Mouse (Mus musculus) midbrain, embryonic 15.5 days (tissue): ENCODE measurements around the gene Skap1. TPM values are rescaled to one million over a fixed set of nuclear protein-coding genes. Genes with fewer than 3 reads are reported as not detected.

Source experiments
- ATAC-seq: fragments of 200-750 bp; cut with Nextera tagmentation; replicated peaks from 2 replicates; pipeline ENCODE4 v1.8.0; 2017; ENCODE audit warnings: moderate TSS enrichment
- H3K27ac ChIP-seq: fragments of 300-500 bp; sonication (generic); 2 replicates; pipeline ENCODE4 v1.5.1; 2015; ENCODE audit warnings: mild to moderate bottlenecking, inconsistent platforms
- H3K27me3 ChIP-seq: fragments of 300-500 bp; sonication (generic); replicated peaks from 2 replicates; pipeline ENCODE4 v1.6.1; 2015; ENCODE audit warnings: inconsistent platforms
- H3K36me3 ChIP-seq: fragments of 300-500 bp; sonication (generic); replicated peaks from 2 replicates; pipeline ENCODE4 v1.6.1; 2015; ENCODE audit warnings: inconsistent platforms
- H3K4me1 ChIP-seq: fragments of 300-500 bp; sonication (generic); 2 replicates; pipeline ENCODE4 v1.6.1; 2015; ENCODE audit warnings: inconsistent platforms
- H3K4me2 ChIP-seq: fragments of 300-500 bp; sonication (generic); 2 replicates; pipeline ENCODE4 v1.6.1; 2015; ENCODE audit warnings: inconsistent platforms, mild to moderate bottlenecking, moderate library complexity
- H3K4me3 ChIP-seq: fragments of 300-500 bp; sonication (generic); 2 replicates; pipeline ENCODE4 v1.5.1; 2015; ENCODE audit warnings: mild to moderate bottlenecking, inconsistent platforms
- H3K9ac ChIP-seq: fragments of 300-500 bp; sonication (generic); 2 replicates; pipeline ENCODE4 v1.6.1; 2015; ENCODE audit warnings: mild to moderate bottlenecking, inconsistent platforms
- H3K9me3 ChIP-seq: fragments of 300-500 bp; sonication (generic); 2 replicates; pipeline ENCODE4 v1.6.1; 2016; ENCODE audit warnings: inconsistent platforms
- WGBS: fragments of 180-500 bp; shearing (Covaris S2); methylation state at CpG from one replicate; pipeline ENCODE4 v1.1.7; 2015; ENCODE audit warnings: mixed read lengths; 5-methylcytosine and 5-hydroxymethylcytosine counted together
- polyA plus RNA-seq: library from polyadenylated mRNA; unstranded; fragments of >200 nt; fragmentation: Nextera tagmentation; extraction: Ambion mirVana; gene quantifications from 2 replicates; pipeline ENCODE4 v1.2.1, GENCODE M21; 2015

Skap1 gene
- polyA plus RNA-seq, 1 experiment from 2014 or later: 3.0 TPM

GRCm38 (mm10) chr11:96786731-96787450 is 322.5 kb downstream of the Skap1 start:
- Histone ChIP-seq H3K9ac (no peak overlapping the region), H3K27me3 (no peaks in the 10 kb centered on the region), H3K4me3 (no peak overlapping the region), H3K4me1 (peaks cover 23% of the 10 kb centered on the region), H3K4me2 (no peak overlapping the region), H3K36me3 (no peaks in the 10 kb centered on the region), H3K27ac (no peak overlapping the region), H3K9me3 (no peaks in the 10 kb centered on the region)
- WGBS: 32% methylated on average over 9 of the region's 9 CpGs
- ATAC-seq: no peak

- no peaks in the 10 kb centered on the region for H3K27me3 ChIP-seq
- H3K4me2 ChIP-seq: peak within 1 kb of the TSS; percentile 83
- peak within 1 kb of the TSS; percentile 98 for H3K4me3 ChIP-seq
- H3K36me3 ChIP-seq: no peaks in the 10 kb centered on the region
- H3K9ac ChIP-seq: peak within 1 kb of the TSS; percentile 91
- 2% methylated on average over 78 of the region's 93 CpGs for whole genome bisulfite sequencing
- peaks cover 43% of the 10 kb centered on the region for H3K4me1 ChIP-seq
- ATAC-seq: peak; percentile 98
- H3K27ac ChIP-seq: peak within 1 kb of the TSS; percentile 97
- no peaks in the 10 kb centered on the region for H3K9me3 ChIP-seq
Observed at GRCm38 (mm10) chr11:96788871-96789795, 324.7 kb downstream of the Skap1 start, which contains the start of gene Cbx1. Gene Cbx1 (plus strand): TSS chr11:96789127.

GRCm38 (mm10) chr11:96789990-96790389 is 325.6 kb downstream of the Skap1 start:
- Histone ChIP-seq H3K36me3 (no peaks in the 10 kb centered on the region), H3K9me3 (no peaks in the 10 kb centered on the region), H3K4me3 (peak overlapping the region; percentile 98), H3K27ac (no peak overlapping the region), H3K27me3 (no peaks in the 10 kb centered on the region), H3K9ac (peak overlapping the region; percentile 91), H3K4me2 (peak overlapping the region; percentile 83), H3K4me1 (peaks cover 43% of the 10 kb centered on the region)
- WGBS: 5% methylated on average over 5 of the region's 5 CpGs
- ATAC-seq: no peak

- H3K36me3 ChIP-seq: no peaks in the 10 kb centered on the region
- no peak for ATAC-seq
- 3% methylated on average over 1 of the region's 1 CpGs for WGBS
- no peak overlapping the region for H3K27ac ChIP-seq
- no peak overlapping the region for H3K9ac ChIP-seq
- no peaks in the 10 kb centered on the region for H3K27me3 ChIP-seq
- peaks cover 43% of the 10 kb centered on the region for H3K4me1 ChIP-seq
- peak overlapping the region; percentile 98; the same call in 1 of the 2 replicates for H3K4me3 ChIP-seq
- H3K4me2 ChIP-seq: peak overlapping the region; percentile 83
- no peaks in the 10 kb centered on the region for H3K9me3 ChIP-seq
Observed at GRCm38 (mm10) chr11:96790681-96791080, 326.3 kb downstream of the Skap1 start.

- Histone ChIP-seq H3K4me1 (peaks cover 32% of the 10 kb centered on the region), H3K4me3 (no peak overlapping the region), H3K9ac (no peak overlapping the region), H3K4me2 (no peak overlapping the region), H3K27me3 (no peaks in the 10 kb centered on the region), H3K9me3 (no peaks in the 10 kb centered on the region), H3K27ac (no peak overlapping the region), H3K36me3 (no peaks in the 10 kb centered on the region)
- WGBS: 97% methylated on average over 13 of the region's 13 CpGs
- no peak for ATAC-seq
Observed at GRCm38 (mm10) chr11:96795491-96795890, 331.1 kb downstream of the Skap1 start.

GRCm38 (mm10) chr11:96796081-96796480 is 331.7 kb downstream of the Skap1 start:
- H3K9me3 ChIP-seq: no peaks in the 10 kb centered on the region
- H3K4me1 ChIP-seq: peaks cover 26% of the 10 kb centered on the region
- no peak for ATAC-seq
- no peaks in the 10 kb centered on the region for H3K27me3 ChIP-seq
- H3K4me2 ChIP-seq: no peak overlapping the region
- no peaks in the 10 kb centered on the region for H3K36me3 ChIP-seq
- no peak overlapping the region for H3K4me3 ChIP-seq
- WGBS: 100% methylated on average over 2 of the region's 2 CpGs
- no peak overlapping the region for H3K9ac ChIP-seq
- no peak overlapping the region for H3K27ac ChIP-seq

- Histone ChIP-seq H3K4me3 (no peak overlapping the region), H3K9ac (no peak overlapping the region), H3K4me1 (peaks cover 23% of the 10 kb centered on the region), H3K27me3 (no peaks in the 10 kb centered on the region), H3K4me2 (no peak overlapping the region), H3K9me3 (no peaks in the 10 kb centered on the region), H3K27ac (no peak overlapping the region), H3K36me3 (0 out of 2 replicates have a peak, but pooled peaks cover under 1% of the 10 kb centered on the region)
- WGBS: 66% methylated on average over 1 of the region's 1 CpGs
- ATAC-seq: no peak
Observed at GRCm38 (mm10) chr11:96796586-96796985, 332.2 kb downstream of the Skap1 start.

GRCm38 (mm10) chr11:96799511-96799910 is 335.1 kb downstream of the Skap1 start:
- WGBS: 91% methylated on average over 2 of the region's 2 CpGs
- peaks cover 19% of the 10 kb centered on the region for H3K36me3 ChIP-seq
- H3K4me2 ChIP-seq: no peak overlapping the region
- H3K9me3 ChIP-seq: no peaks in the 10 kb centered on the region
- H3K4me3 ChIP-seq: no peak overlapping the region
- no peak overlapping the region for H3K27ac ChIP-seq
- H3K4me1 ChIP-seq: no peaks in the 10 kb centered on the region
- ATAC-seq: no peak
- H3K9ac ChIP-seq: no peak overlapping the region
- H3K27me3 ChIP-seq: no peaks in the 10 kb centered on the region

- 90% methylated on average over 5 of the region's 5 CpGs for WGBS
- Histone ChIP-seq H3K27me3 (no peaks in the 10 kb centered on the region), H3K9me3 (no peaks in the 10 kb centered on the region), H3K27ac (no peak overlapping the region), H3K4me2 (no peak overlapping the region), H3K9ac (no peak overlapping the region), H3K4me3 (no peak overlapping the region), H3K4me1 (no peaks in the 10 kb centered on the region), H3K36me3 (peaks cover 51% of the 10 kb centered on the region)
- ATAC-seq: no peak
Observed at GRCm38 (mm10) chr11:96805606-96806005, 341.2 kb downstream of the Skap1 start.

- H3K36me3 ChIP-seq: peaks cover 45% of the 10 kb centered on the region
- 48% methylated on average over 1 of the region's 1 CpGs for WGBS
- ATAC-seq: no peak
Observed at GRCm38 (mm10) chr11:96808066-96808465, 343.7 kb downstream of the Skap1 start.

More at GRCm38 (mm10) chr11:96808066-96808465, 343.7 kb downstream of the Skap1 start:
- no peaks in the 10 kb centered on the region for H3K4me1 ChIP-seq
- H3K27ac ChIP-seq: no peak overlapping the region
- no peaks in the 10 kb centered on the region for H3K9me3 ChIP-seq
- H3K27me3 ChIP-seq: no peaks in the 10 kb centered on the region
- H3K9ac ChIP-seq: no peak overlapping the region
- no peak overlapping the region for H3K4me3 ChIP-seq
- no peak overlapping the region for H3K4me2 ChIP-seq
